Mouse (Mus musculus): Measurements from ENCODE around the gene Abr.

GRCm38 (mm10) chr11:76652838-76653334 lies 30.8 kb upstream of the Abr start:
- TF ChIP-seq POLR2A (IDR thresholded peaks at IDR 0.05; ENCODE audit: borderline replicate concordance, low read depth, low read length) (no peak), CTCF (IDR thresholded peaks at IDR 0.05; ENCODE audit: low read depth, low read length) (no peak)

Data from bone marrow macrophage, adult 2 months (primary cell).